Mouse (Mus musculus): ENCODE data around the gene Sulf2. TPM values are rescaled to one million over a fixed set of nuclear protein-coding genes. Genes with fewer than 3 reads are reported as not detected.
"Not testable (repeated sequence)": the region's sequence is repeated elsewhere in the genome, so short reads cannot be mapped to it uniquely, and the experiment has no call there.

The Sulf2 gene
- polyA plus RNA-seq, 1 experiment from 2014 or later = 87.6 TPM

- Histone ChIP-seq H3K4me3 (ENCODE audit: low read depth, low read length) (no peak overlapping the region), H3K9ac (ENCODE audit: low read length) (no peak overlapping the region), H3K27me3 (ENCODE audit: control insufficient read depth, insufficient read depth, low read length) (no peaks in the 10 kb centered on the region), H3K9me3 (ENCODE audit: control insufficient read depth, low read length) (no peaks in the 10 kb centered on the region), H3K4me1 (ENCODE audit: control insufficient read depth, insufficient read depth, low read length) (no peaks in the 10 kb centered on the region), H3K27ac (ENCODE audit: low read depth, low read length) (no peak overlapping the region), H3K4me2 (no peak overlapping the region), H3K36me3 (ENCODE audit: control insufficient read depth, insufficient read depth, low read length) (peaks cover 6% of the 10 kb centered on the region; the same call in 1 of the 2 replicates)
- ATAC-seq (ENCODE audit: low FRiP score) (no peak), DNase-seq (ENCODE audit: low spot score, missing footprints) (no peak)
- 91% methylated on average over 1 of the region's 1 CpGs for WGBS
Observed at GRCm38 (mm10) chr2:166096834-166097233, 58.6 kb downstream of the Sulf2 start.

- no peak overlapping the region for H3K27ac ChIP-seq (ENCODE audit: low read depth, low read length)
- ATAC-seq (ENCODE audit: low FRiP score) = no peak
Observed at GRCm38 (mm10) chr2:166096300-166096699, 59.2 kb downstream of the Sulf2 start.

GRCm38 (mm10) chr2:166092412-166092811 is 63.1 kb downstream of the Sulf2 start:
- Histone ChIP-seq H3K36me3 (ENCODE audit: control insufficient read depth, insufficient read depth, low read length) (peaks cover 6% of the 10 kb centered on the region; the same call in 1 of the 2 replicates), H3K27ac (ENCODE audit: low read depth, low read length) (no peak overlapping the region), H3K9me3 (ENCODE audit: control insufficient read depth, low read length) (no peaks in the 10 kb centered on the region), H3K4me2 (no peak overlapping the region), H3K9ac (ENCODE audit: low read length) (no peak overlapping the region), H3K27me3 (ENCODE audit: control insufficient read depth, insufficient read depth, low read length) (no peaks in the 10 kb centered on the region), H3K4me3 (ENCODE audit: low read depth, low read length) (no peak overlapping the region), H3K4me1 (ENCODE audit: control insufficient read depth, insufficient read depth, low read length) (peaks cover 4% of the 10 kb centered on the region; the same call in 1 of the 2 replicates)
- DNase-seq (ENCODE audit: low spot score, missing footprints) = no peak
- 92% methylated on average over 6 of the region's 6 CpGs for WGBS
- ATAC-seq (ENCODE audit: low FRiP score) = no peak

More at GRCm38 (mm10) chr2:166096300-166096699, 59.2 kb downstream of the Sulf2 start:
- H3K4me2 ChIP-seq = no peak overlapping the region
- peaks cover 6% of the 10 kb centered on the region; the same call in 1 of the 2 replicates for H3K36me3 ChIP-seq (ENCODE audit: control insufficient read depth, insufficient read depth, low read length)
- H3K9me3 ChIP-seq (ENCODE audit: control insufficient read depth, low read length) = no peaks in the 10 kb centered on the region
- H3K27me3 ChIP-seq (ENCODE audit: control insufficient read depth, insufficient read depth, low read length) = no peaks in the 10 kb centered on the region
- no peak overlapping the region for H3K9ac ChIP-seq (ENCODE audit: low read length)
- no peak for DNase-seq (ENCODE audit: low spot score, missing footprints)
- H3K4me3 ChIP-seq (ENCODE audit: low read depth, low read length) = no peak overlapping the region
- no peaks in the 10 kb centered on the region for H3K4me1 ChIP-seq (ENCODE audit: control insufficient read depth, insufficient read depth, low read length)
- WGBS = 90% methylated on average over 6 of the region's 6 CpGs

- H3K4me3 ChIP-seq (ENCODE audit: low read depth, low read length) = no peak overlapping the region
- peaks cover 6% of the 10 kb centered on the region; the same call in 1 of the 2 replicates for H3K36me3 ChIP-seq (ENCODE audit: control insufficient read depth, insufficient read depth, low read length)
- peaks cover 4% of the 10 kb centered on the region; the same call in 1 of the 2 replicates for H3K4me1 ChIP-seq (ENCODE audit: control insufficient read depth, insufficient read depth, low read length)
- no peaks in the 10 kb centered on the region for H3K27me3 ChIP-seq (ENCODE audit: control insufficient read depth, insufficient read depth, low read length)
- no peaks in the 10 kb centered on the region for H3K9me3 ChIP-seq (ENCODE audit: control insufficient read depth, low read length)
- ATAC-seq (ENCODE audit: low FRiP score) (no peak), DNase-seq (ENCODE audit: low spot score, missing footprints) (no peak)
- H3K27ac ChIP-seq (ENCODE audit: low read depth, low read length) = no peak overlapping the region
- H3K4me2 ChIP-seq = no peak overlapping the region
- H3K9ac ChIP-seq (ENCODE audit: low read length) = no peak overlapping the region
Observed at GRCm38 (mm10) chr2:166091599-166091998, 63.9 kb downstream of the Sulf2 start.

GRCm38 (mm10) chr2:166090131-166090581 is 65.3 kb downstream of the Sulf2 start:
- Histone ChIP-seq H3K36me3 (ENCODE audit: control insufficient read depth, insufficient read depth, low read length) (peaks cover 6% of the 10 kb centered on the region; the same call in 1 of the 2 replicates), H3K27ac (ENCODE audit: low read depth, low read length) (no peak overlapping the region)
- ATAC-seq (ENCODE audit: low FRiP score) = no peak

GRCm38 (mm10) chr2:166088991-166089390 is 66.5 kb downstream of the Sulf2 start:
- no peaks in the 10 kb centered on the region for H3K27me3 ChIP-seq (ENCODE audit: control insufficient read depth, insufficient read depth, low read length)
- H3K36me3 ChIP-seq (ENCODE audit: control insufficient read depth, insufficient read depth, low read length) = peaks cover 3% of the 10 kb centered on the region; the same call in 1 of the 2 replicates
- no peak overlapping the region for H3K4me2 ChIP-seq
- no peak overlapping the region for H3K9ac ChIP-seq (ENCODE audit: low read length)
- DNase-seq (ENCODE audit: low spot score, missing footprints) (no peak), ATAC-seq (ENCODE audit: low FRiP score) (no peak)
- H3K27ac ChIP-seq (ENCODE audit: low read depth, low read length) = no peak overlapping the region
- peaks cover 4% of the 10 kb centered on the region; the same call in 1 of the 2 replicates for H3K4me1 ChIP-seq (ENCODE audit: control insufficient read depth, insufficient read depth, low read length)
- H3K9me3 ChIP-seq (ENCODE audit: control insufficient read depth, low read length) = no peaks in the 10 kb centered on the region
- WGBS = 87% methylated on average over 9 of the region's 9 CpGs
- H3K4me3 ChIP-seq (ENCODE audit: low read depth, low read length) = no peak overlapping the region

More at GRCm38 (mm10) chr2:166090131-166090581, 65.3 kb downstream of the Sulf2 start:
- no peak overlapping the region for H3K9ac ChIP-seq (ENCODE audit: low read length)
- no peak for DNase-seq (ENCODE audit: low spot score, missing footprints)
- WGBS = 41% methylated on average over 7 of the region's 7 CpGs
- H3K27me3 ChIP-seq (ENCODE audit: control insufficient read depth, insufficient read depth, low read length) = no peaks in the 10 kb centered on the region
- H3K9me3 ChIP-seq (ENCODE audit: control insufficient read depth, low read length) = no peaks in the 10 kb centered on the region
- H3K4me2 ChIP-seq = no peak overlapping the region
- H3K4me3 ChIP-seq (ENCODE audit: low read depth, low read length) = no peak overlapping the region
- peaks cover 4% of the 10 kb centered on the region; the same call in 1 of the 2 replicates for H3K4me1 ChIP-seq (ENCODE audit: control insufficient read depth, insufficient read depth, low read length)

GRCm38 (mm10) chr2:166086457-166087233 is 68.8 kb downstream of the Sulf2 start:
- WGBS = 92% methylated on average over 29 of the region's 29 CpGs
- no peak overlapping the region for H3K4me3 ChIP-seq (ENCODE audit: low read depth, low read length)
- H3K27ac ChIP-seq (ENCODE audit: low read depth, low read length) = no peak overlapping the region
- no peaks in the 10 kb centered on the region for H3K36me3 ChIP-seq (ENCODE audit: control insufficient read depth, insufficient read depth, low read length)
- H3K27me3 ChIP-seq (ENCODE audit: control insufficient read depth, insufficient read depth, low read length) = no peaks in the 10 kb centered on the region
- H3K4me2 ChIP-seq = no peak overlapping the region
- no peak overlapping the region for H3K9ac ChIP-seq (ENCODE audit: low read length)
- no peak for DNase-seq (ENCODE audit: low spot score, missing footprints)
- H3K9me3 ChIP-seq (ENCODE audit: control insufficient read depth, low read length) = no peaks in the 10 kb centered on the region
- ATAC-seq (ENCODE audit: low FRiP score) = no peak
- peaks cover 4% of the 10 kb centered on the region; the same call in 1 of the 2 replicates for H3K4me1 ChIP-seq (ENCODE audit: control insufficient read depth, insufficient read depth, low read length)

- 93% methylated on average over 10 of the region's 10 CpGs for WGBS
- Histone ChIP-seq H3K27ac (ENCODE audit: low read depth, low read length) (no peak overlapping the region), H3K4me3 (ENCODE audit: low read depth, low read length) (no peak overlapping the region), H3K4me1 (ENCODE audit: control insufficient read depth, insufficient read depth, low read length) (peaks cover 4% of the 10 kb centered on the region; the same call in 1 of the 2 replicates), H3K36me3 (ENCODE audit: control insufficient read depth, insufficient read depth, low read length) (no peaks in the 10 kb centered on the region), H3K4me2 (no peak overlapping the region), H3K9ac (ENCODE audit: low read length) (no peak overlapping the region), H3K9me3 (ENCODE audit: control insufficient read depth, low read length) (no peaks in the 10 kb centered on the region), H3K27me3 (ENCODE audit: control insufficient read depth, insufficient read depth, low read length) (no peaks in the 10 kb centered on the region)
- DNase-seq (ENCODE audit: low spot score, missing footprints) (no peak), ATAC-seq (ENCODE audit: low FRiP score) (no peak)
Observed at GRCm38 (mm10) chr2:166085780-166086179, 69.7 kb downstream of the Sulf2 start.

GRCm38 (mm10) chr2:166084964-166085363 is 70.5 kb downstream of the Sulf2 start:
- 35% methylated on average over 6 of the region's 6 CpGs for WGBS
- H3K36me3 ChIP-seq (ENCODE audit: control insufficient read depth, insufficient read depth, low read length); H3K4me1 ChIP-seq (ENCODE audit: control insufficient read depth, insufficient read depth, low read length); H3K9me3 ChIP-seq (ENCODE audit: control insufficient read depth, low read length); H3K27me3 ChIP-seq (ENCODE audit: control insufficient read depth, insufficient read depth, low read length); H3K4me2 ChIP-seq; ATAC-seq (ENCODE audit: low FRiP score); H3K4me3 ChIP-seq (ENCODE audit: low read depth, low read length); H3K27ac ChIP-seq (ENCODE audit: low read depth, low read length); H3K9ac ChIP-seq (ENCODE audit: low read length): not testable (repeated sequence)
- DNase-seq (ENCODE audit: low spot score, missing footprints) = peak; percentile 97

Data from midbrain, embryonic 11.5 days (tissue).